14 mouse cellular contexts compared by ENCODE assay signal in genomic region chr10:8297214-8297613, GRCm38 (mm10).
DNase-seq lines count a peak whose midpoint lies in the region; ATAC-seq and TF ChIP-seq lines count a peak whose summit lies in the region.
"Had no signal": no experiment of that assay in that cellular context is flagged by ENCODE, and none has a peak within 500 bp of the region (broad histone marks: within the 10 kb centered on the region; RNA-seq: fewer than 3 reads in every experiment).

No protein-coding gene starts in this region.

- no peaks in the 10 kb centered on the region for H3K36me3 ChIP-seq in midbrain, embryonic 10.5 days
- H3K36me3 ChIP-seq in midbrain, embryonic 13.5 days, result no peaks in the 10 kb centered on the region
- H3K36me3 ChIP-seq in embryonic facial prominence, embryonic 14.5 days (ENCODE audit: control insufficient read depth, insufficient read depth, low read length), result no peaks in the 10 kb centered on the region; the same call in 1 of the 2 replicates
- no peaks in the 10 kb centered on the region for H3K36me3 ChIP-seq in forebrain, embryonic 10.5 days (replicated peaks)
- H3K36me3 ChIP-seq: hindbrain, embryonic 12.5 days; intestine, embryonic 15.5 days had no signal

- no peak overlapping the region for H3K27ac ChIP-seq in midbrain, embryonic 10.5 days (replicated peaks)
- no peak overlapping the region for H3K27ac ChIP-seq in midbrain, embryonic 13.5 days
- H3K27ac ChIP-seq in embryonic facial prominence, embryonic 14.5 days (replicated peaks; ENCODE audit: low read depth, low read length), result no peak overlapping the region
- H3K27ac ChIP-seq in forebrain, embryonic 10.5 days, result no peak overlapping the region
- H3K27ac ChIP-seq: hindbrain, embryonic 12.5 days; intestine, embryonic 15.5 days; macrophage had no signal

- peaks cover 11% of the 10 kb centered on the region for H3K4me1 ChIP-seq in midbrain, embryonic 10.5 days
- no peaks in the 10 kb centered on the region; the same call in 1 of the 2 replicates for H3K4me1 ChIP-seq in midbrain, embryonic 13.5 days (replicated peaks)
- no peaks in the 10 kb centered on the region; the same call in 1 of the 2 replicates for H3K4me1 ChIP-seq in embryonic facial prominence, embryonic 14.5 days (ENCODE audit: control insufficient read depth, insufficient read depth, low read length)
- H3K4me1 ChIP-seq in forebrain, embryonic 10.5 days, result peaks cover 15% of the 10 kb centered on the region
- H3K4me1 ChIP-seq: hindbrain, embryonic 12.5 days; intestine, embryonic 15.5 days had no signal

- H3K9ac ChIP-seq in midbrain, embryonic 13.5 days (replicated peaks), result no peak overlapping the region
- H3K9ac ChIP-seq in embryonic facial prominence, embryonic 14.5 days (ENCODE audit: low read depth, low read length), result no peak overlapping the region
- H3K9ac ChIP-seq: hindbrain, embryonic 12.5 days; intestine, embryonic 15.5 days had no signal

- no peak for TF ChIP-seq CTCF in brain, embryonic 14.5 days (IDR thresholded peaks at IDR 0.05; ENCODE audit: borderline replicate concordance, extremely low read depth, insufficient read depth, insufficient read length)

- H3K27me3 ChIP-seq in midbrain, embryonic 10.5 days (ENCODE audit: low read depth, poor library complexity, severe bottlenecking), result no peaks in the 10 kb centered on the region
- no peaks in the 10 kb centered on the region for H3K27me3 ChIP-seq in midbrain, embryonic 13.5 days
- no peaks in the 10 kb centered on the region for H3K27me3 ChIP-seq in embryonic facial prominence, embryonic 14.5 days (replicated peaks; ENCODE audit: control insufficient read depth, insufficient read depth, low read length)
- no peaks in the 10 kb centered on the region for H3K27me3 ChIP-seq in forebrain, embryonic 10.5 days (ENCODE audit: poor library complexity, severe bottlenecking)
- H3K27me3 ChIP-seq: hindbrain, embryonic 12.5 days; intestine, embryonic 15.5 days had no signal

- H3K4me2 ChIP-seq in midbrain, embryonic 13.5 days (replicated peaks), result no peak overlapping the region
- no peak overlapping the region for H3K4me2 ChIP-seq in embryonic facial prominence, embryonic 14.5 days (ENCODE audit: low read depth, low read length)
- H3K4me2 ChIP-seq: hindbrain, embryonic 12.5 days; intestine, embryonic 15.5 days had no signal

- DNase-seq in midbrain, embryonic 10.5 days (ENCODE audit: low spot score), result peak; percentile 27
- peak; percentile 17 for DNase-seq in brain, embryonic 14.5 days (ENCODE audit: low read depth)
- DNase-seq in embryonic facial prominence, embryonic 14.5 days (ENCODE audit: low spot score), result peak; percentile 59
- peak; percentile 66 for DNase-seq in lung, postnatal 25 days (ENCODE audit: low spot score)
- no peak for DNase-seq in forebrain, embryonic 10.5 days (ENCODE audit: extremely low spot score, low spot score)
- DNase-seq in urinary bladder, postnatal 36 days (ENCODE audit: low spot score in 2 of 2), result no peak
- DNase-seq: cerebellum, adult 11 months; gastrocnemius, postnatal 36 days; kidney, postnatal 10 days had no signal

- H3K9me3 ChIP-seq in midbrain, embryonic 10.5 days (replicated peaks), result no peaks in the 10 kb centered on the region
- H3K9me3 ChIP-seq in midbrain, embryonic 13.5 days, result no peaks in the 10 kb centered on the region
- H3K9me3 ChIP-seq in embryonic facial prominence, embryonic 14.5 days (ENCODE audit: control insufficient read depth, low read length), result no peaks in the 10 kb centered on the region
- H3K9me3 ChIP-seq in forebrain, embryonic 10.5 days, result no peaks in the 10 kb centered on the region
- H3K9me3 ChIP-seq: hindbrain, embryonic 12.5 days; intestine, embryonic 15.5 days had no signal

- no peak for ATAC-seq in midbrain, embryonic 13.5 days
- ATAC-seq in embryonic facial prominence, embryonic 14.5 days (ENCODE audit: low read depth), result peak; percentile 62
- ATAC-seq: activated CD4-positive, CD25-positive, alpha-beta regulatory T cell, adult 4 months; intestine, embryonic 15.5 days had no signal

- WGBS in midbrain, embryonic 10.5 days, result 21% methylated on average over 2 of the region's 2 CpGs
- 10% methylated on average over 2 of the region's 2 CpGs for WGBS in midbrain, embryonic 13.5 days
- WGBS in embryonic facial prominence, embryonic 14.5 days, result 52% methylated on average over 2 of the region's 2 CpGs
- 48% methylated on average over 2 of the region's 2 CpGs for WGBS in forebrain, embryonic 10.5 days

- H3K4me3 ChIP-seq in midbrain, embryonic 10.5 days, result no peak overlapping the region
- no peak overlapping the region for H3K4me3 ChIP-seq in midbrain, embryonic 13.5 days (replicated peaks)
- no peak overlapping the region for H3K4me3 ChIP-seq in embryonic facial prominence, embryonic 14.5 days (ENCODE audit: low read depth, low read length)
- no peak overlapping the region for H3K4me3 ChIP-seq in forebrain, embryonic 10.5 days
- H3K4me3 ChIP-seq: hindbrain, embryonic 12.5 days; intestine, embryonic 15.5 days had no signal

- TF ChIP-seq POLR2A in brain, embryonic 14.5 days (IDR thresholded peaks at IDR 0.05; ENCODE audit: borderline replicate concordance, extremely low read depth, insufficient read depth, insufficient read length, poor library complexity, severe bottlenecking), result no peak

Comparison
In these comparisons a context has a peak if more than half of its experiments do, and no peak if none do; other contexts are left out.
1. DNase-seq: peak in midbrain, embryonic 10.5 days (single experiment), brain, embryonic 14.5 days (single experiment), embryonic facial prominence, embryonic 14.5 days (single experiment) and lung, postnatal 25 days (single experiment); none in forebrain, embryonic 10.5 days (single experiment) and urinary bladder, postnatal 36 days (0 of 2).